Mouse (Mus musculus) kidney, embryonic 16.5 days (tissue): ENCODE data around the gene Ttc7. TPM values are rescaled to one million over a fixed set of nuclear protein-coding genes. Genes with fewer than 3 reads are reported as not detected.
A peak's percentile ranks its signal among the peaks of the same experiment; 100 is the strongest.

Experiments used
- ATAC-seq: fragments of 200-750 bp; cut with Nextera tagmentation; 2 replicates; pipeline ENCODE4 v1.8.0; 2017; ENCODE audit warnings: moderate TSS enrichment; ENCODE audit not compliant: low FRiP score, low TSS enrichment
- H3K27ac ChIP-seq: fragments of 300-500 bp; sonication (generic); 2 replicates; pipeline ENCODE4 v1.5.1; 2014; ENCODE audit warnings: low read length
- H3K27me3 ChIP-seq: fragments of 300-500 bp; sonication (generic); 2 replicates; pipeline ENCODE4 v1.6.1; 2014; ENCODE audit warnings: low read length, control low read depth, mixed read lengths; ENCODE audit not compliant: insufficient read depth
- H3K36me3 ChIP-seq: fragments of 300-500 bp; sonication (generic); 2 replicates; pipeline ENCODE4 v1.6.1; 2014; ENCODE audit warnings: low read length, control low read depth, mixed read lengths; ENCODE audit not compliant: insufficient read depth
- H3K4me1 ChIP-seq: fragments of 300-500 bp; sonication (generic); 2 replicates; pipeline ENCODE4 v1.6.1; 2014; ENCODE audit warnings: low read length, control low read depth, mixed read lengths; ENCODE audit not compliant: insufficient read depth
- H3K4me2 ChIP-seq: fragments of 300-500 bp; sonication (generic); replicated peaks from 2 replicates; pipeline ENCODE4 v1.6.1; 2014; ENCODE audit warnings: low read depth, low read length
- H3K4me3 ChIP-seq: fragments of 300-500 bp; sonication (generic); 2 replicates; pipeline ENCODE4 v1.5.1; 2014; ENCODE audit warnings: mild to moderate bottlenecking, low read length
- H3K9ac ChIP-seq: fragments of 300-500 bp; sonication (generic); replicated peaks from 2 replicates; pipeline ENCODE4 v1.6.1; 2014; ENCODE audit warnings: low read length
- H3K9me3 ChIP-seq: fragments of 300-500 bp; sonication (generic); 2 replicates; pipeline ENCODE4 v1.6.1; 2016; ENCODE audit warnings: low read length, control low read depth
- WGBS: fragments of 180-500 bp; shearing (Covaris S2); extraction: QIAGEN DNeasy Blood & Tissue Kit; methylation state at CpG from one replicate; pipeline ENCODE4 v1.1.7; 2014; 5-methylcytosine and 5-hydroxymethylcytosine counted together
- polyA plus RNA-seq: library from polyadenylated mRNA; unstranded; fragments of >200 nt; fragmentation: Nextera tagmentation; extraction: Ambion mirVana; gene quantifications from 2 replicates; pipeline ENCODE4 v1.2.1, GENCODE M21; 2015

The Ttc7 gene
- polyA plus RNA-seq, 1 experiment from 2014 or later: 8.7 TPM

GRCm38 (mm10) chr17:87285731-87286465 is 3.2 kb downstream of the Ttc7 start:
- Histone ChIP-seq H3K9me3 (no peaks in the 10 kb centered on the region), H3K4me3 (no peak overlapping the region), H3K4me1 (peaks cover 25% of the 10 kb centered on the region), H3K27ac (no peak overlapping the region), H3K4me2 (no peak overlapping the region), H3K9ac (no peak overlapping the region), H3K36me3 (no peaks in the 10 kb centered on the region), H3K27me3 (peaks cover 14% of the 10 kb centered on the region; the same call in 1 of the 2 replicates)
- WGBS: 56% methylated on average over 23 of the region's 23 CpGs
- ATAC-seq: no peak

- no peaks in the 10 kb centered on the region for H3K36me3 ChIP-seq
- H3K4me2 ChIP-seq: no peak overlapping the region
- H3K27ac ChIP-seq: peak overlapping the region; percentile 11
- no peaks in the 10 kb centered on the region for H3K9me3 ChIP-seq
- H3K4me3 ChIP-seq: no peak overlapping the region
- WGBS: 68% methylated on average over 8 of the region's 8 CpGs
- no peak overlapping the region for H3K9ac ChIP-seq
- peaks cover 20% of the 10 kb centered on the region for H3K4me1 ChIP-seq
- ATAC-seq: no peak
- H3K27me3 ChIP-seq: peaks cover 14% of the 10 kb centered on the region; the same call in 1 of the 2 replicates
Observed at GRCm38 (mm10) chr17:87286481-87287143, 3.9 kb downstream of the Ttc7 start.

GRCm38 (mm10) chr17:87287197-87287777 is 4.6 kb downstream of the Ttc7 start:
- Histone ChIP-seq H3K9me3 (no peaks in the 10 kb centered on the region), H3K9ac (no peak overlapping the region), H3K36me3 (no peaks in the 10 kb centered on the region), H3K27me3 (peaks cover 14% of the 10 kb centered on the region; the same call in 1 of the 2 replicates), H3K27ac (peak overlapping the region; percentile 11), H3K4me3 (no peak overlapping the region), H3K4me1 (peaks cover 18% of the 10 kb centered on the region; the same call in 1 of the 2 replicates), H3K4me2 (no peak overlapping the region)
- 74% methylated on average over 8 of the region's 8 CpGs for WGBS
- ATAC-seq: no peak

- Histone ChIP-seq H3K27me3 (peaks cover 14% of the 10 kb centered on the region; the same call in 1 of the 2 replicates), H3K4me2 (no peak overlapping the region), H3K27ac (0 out of 2 replicates have a peak overlapping the region, but pooled peaks have one; percentile 20), H3K4me1 (peaks cover 18% of the 10 kb centered on the region; the same call in 1 of the 2 replicates), H3K36me3 (no peaks in the 10 kb centered on the region; the same call in 1 of the 2 replicates), H3K9me3 (no peaks in the 10 kb centered on the region), H3K9ac (no peak overlapping the region), H3K4me3 (no peak overlapping the region)
- WGBS: 43% methylated on average over 12 of the region's 12 CpGs
- 0 out of 2 replicates have a peak, but pooled peaks have one; percentile 28 for ATAC-seq
Observed at GRCm38 (mm10) chr17:87288131-87288530, 5.4 kb downstream of the Ttc7 start.

GRCm38 (mm10) chr17:87289367-87289766 is 6.7 kb downstream of the Ttc7 start:
- no peak; the same call in 1 of the 2 replicates for ATAC-seq
- Histone ChIP-seq H3K27ac (no peak overlapping the region), H3K9me3 (no peaks in the 10 kb centered on the region), H3K9ac (no peak overlapping the region), H3K4me3 (no peak overlapping the region), H3K36me3 (no peaks in the 10 kb centered on the region; the same call in 1 of the 2 replicates), H3K27me3 (peaks cover 7% of the 10 kb centered on the region; the same call in 1 of the 2 replicates), H3K4me2 (no peak overlapping the region), H3K4me1 (peaks cover 10% of the 10 kb centered on the region; the same call in 1 of the 2 replicates)
- 64% methylated on average over 5 of the region's 5 CpGs for WGBS

GRCm38 (mm10) chr17:87291037-87291436 is 8.4 kb downstream of the Ttc7 start:
- Histone ChIP-seq H3K4me3 (no peak overlapping the region), H3K27me3 (no peaks in the 10 kb centered on the region), H3K27ac (no peak overlapping the region), H3K36me3 (no peaks in the 10 kb centered on the region; the same call in 1 of the 2 replicates), H3K4me2 (no peak overlapping the region), H3K9me3 (no peaks in the 10 kb centered on the region), H3K9ac (no peak overlapping the region), H3K4me1 (peaks cover 7% of the 10 kb centered on the region; the same call in 1 of the 2 replicates)
- ATAC-seq: no peak
- WGBS: 70% methylated on average over 7 of the region's 7 CpGs

GRCm38 (mm10) chr17:87291782-87292181 is 9.1 kb downstream of the Ttc7 start:
- Histone ChIP-seq H3K4me3 (no peak overlapping the region), H3K27me3 (no peaks in the 10 kb centered on the region), H3K4me2 (no peak overlapping the region), H3K27ac (no peak overlapping the region), H3K4me1 (no peaks in the 10 kb centered on the region), H3K9ac (no peak overlapping the region), H3K36me3 (no peaks in the 10 kb centered on the region; the same call in 1 of the 2 replicates), H3K9me3 (no peaks in the 10 kb centered on the region)
- WGBS: 89% methylated on average over 5 of the region's 5 CpGs
- ATAC-seq: no peak

GRCm38 (mm10) chr17:87293125-87293524 is 10.4 kb downstream of the Ttc7 start:
- Histone ChIP-seq H3K27ac (no peak overlapping the region), H3K4me2 (no peak overlapping the region), H3K4me1 (no peaks in the 10 kb centered on the region), H3K9ac (no peak overlapping the region), H3K4me3 (no peak overlapping the region), H3K36me3 (no peaks in the 10 kb centered on the region; the same call in 1 of the 2 replicates), H3K27me3 (no peaks in the 10 kb centered on the region), H3K9me3 (no peaks in the 10 kb centered on the region)
- no peak for ATAC-seq
- WGBS: 87% methylated on average over 5 of the region's 5 CpGs

- Histone ChIP-seq H3K9me3 (no peaks in the 10 kb centered on the region), H3K36me3 (no peaks in the 10 kb centered on the region; the same call in 1 of the 2 replicates), H3K9ac (no peak overlapping the region), H3K4me1 (peaks cover 9% of the 10 kb centered on the region), H3K4me3 (no peak overlapping the region), H3K27ac (no peak overlapping the region), H3K27me3 (no peaks in the 10 kb centered on the region), H3K4me2 (no peak overlapping the region)
- no peak for ATAC-seq
- WGBS: 82% methylated on average over 7 of the region's 7 CpGs
Observed at GRCm38 (mm10) chr17:87295738-87296137, 13.1 kb downstream of the Ttc7 start.
